Comparison of ENCODE assay signal across 8 mouse cellular contexts in genomic region chr10:128410560-128410845, GRCm38 (mm10). TPM values are rescaled to one million over a fixed set of nuclear protein-coding genes. Genes with fewer than 3 reads are reported as not detected.
DNase-seq lines count a peak whose midpoint lies in the region; ATAC-seq and TF ChIP-seq lines count a peak whose summit lies in the region.

No protein-coding gene starts in this region.

- peak overlapping the region; percentile 96 for H3K9ac ChIP-seq in heart, embryonic 13.5 days
- peak overlapping the region; percentile 93; the same call in 1 of the 2 replicates for H3K9ac ChIP-seq in forebrain, embryonic 15.5 days (replicated peaks)
- H3K9ac ChIP-seq in liver, embryonic 14.5 days (replicated peaks): peak overlapping the region; percentile 77

- WGBS in heart, embryonic 13.5 days: 18% methylated on average over 4 of the region's 4 CpGs
- 20% methylated on average over 4 of the region's 4 CpGs for WGBS in forebrain, embryonic 15.5 days
- WGBS in liver, embryonic 14.5 days (ENCODE audit: insufficient replicate concordance): 32% methylated on average over 4 of the region's 4 CpGs

- H3K4me3 ChIP-seq in heart, embryonic 13.5 days: peak overlapping the region; percentile 93
- peak overlapping the region; percentile 95 for H3K4me3 ChIP-seq in E14TG2a.4 (replicated peaks; ENCODE audit: low read length)
- H3K4me3 ChIP-seq in forebrain, embryonic 15.5 days: peak overlapping the region; percentile 98
- H3K4me3 ChIP-seq in liver, embryonic 14.5 days (ENCODE audit: insufficient read depth in 1 of 2, low read depth in 2 of 2, low read length in 2 of 2): peak overlapping the region; percentile 79 to 93

- no peaks in the 10 kb centered on the region for H3K27me3 ChIP-seq in heart, embryonic 13.5 days (replicated peaks)
- H3K27me3 ChIP-seq in E14TG2a.4 (ENCODE audit: insufficient read depth, low read length): no peaks in the 10 kb centered on the region
- H3K27me3 ChIP-seq in forebrain, embryonic 15.5 days: no peaks in the 10 kb centered on the region
- H3K27me3 ChIP-seq in liver, embryonic 14.5 days (ENCODE audit: control insufficient read depth, insufficient read depth, low read length): no peaks in the 10 kb centered on the region

- no peak for DNase-seq in heart, adult 18-20 months
- no peak for DNase-seq in liver, embryonic 14.5 days (ENCODE audit: low read depth in 3 of 3, low spot score in 3 of 3)
- no peak for DNase-seq in MN1 (ENCODE audit: low spot score)
- no peak for DNase-seq in adrenal gland, postnatal 36 days
- no peak for DNase-seq in layer of hippocampus, postnatal 25 days (ENCODE audit: extremely low spot score in 1 of 2, low spot score in 1 of 2)

- H3K36me3 ChIP-seq in heart, embryonic 13.5 days: peaks cover 52% of the 10 kb centered on the region
- peaks cover 53% of the 10 kb centered on the region for H3K36me3 ChIP-seq in E14TG2a.4 (ENCODE audit: insufficient read depth, low read length)
- H3K36me3 ChIP-seq in forebrain, embryonic 15.5 days: peaks cover 18% of the 10 kb centered on the region
- H3K36me3 ChIP-seq in liver, embryonic 14.5 days (replicated peaks; ENCODE audit: control insufficient read depth, insufficient read depth, low read depth): no peaks in the 10 kb centered on the region; the same call in 1 of the 2 replicates

- TF ChIP-seq CTCF in E14TG2a.4 (conservative IDR thresholded peaks at IDR 0.05; ENCODE audit: low read length): no peak
- TF ChIP-seq CTCF in liver, embryonic 14.5 days (IDR thresholded peaks at IDR 0.05; ENCODE audit: low read depth): no peak

- TF ChIP-seq EP300 in liver, embryonic 14.5 days (IDR thresholded peaks at IDR 0.05; ENCODE audit: low read depth): no peak

- H3K4me2 ChIP-seq in heart, embryonic 13.5 days: peak overlapping the region; percentile 97
- peak overlapping the region; percentile 99 for H3K4me2 ChIP-seq in forebrain, embryonic 15.5 days (replicated peaks)
- peak overlapping the region; percentile 86 for H3K4me2 ChIP-seq in liver, embryonic 14.5 days (ENCODE audit: low read depth)

- no peak for ATAC-seq in heart, embryonic 13.5 days (ENCODE audit: extremely low read depth, insufficient number of reproducible peaks, low FRiP score, low TSS enrichment)
- ATAC-seq in forebrain, embryonic 15.5 days (replicated peaks): no peak
- no peak for ATAC-seq in liver, embryonic 14.5 days (ENCODE audit: insufficient read depth)

- no peaks in the 10 kb centered on the region for H3K9me3 ChIP-seq in heart, embryonic 13.5 days
- H3K9me3 ChIP-seq in E14TG2a.4 (ENCODE audit: low read length): no peaks in the 10 kb centered on the region
- no peaks in the 10 kb centered on the region for H3K9me3 ChIP-seq in forebrain, embryonic 15.5 days
- H3K9me3 ChIP-seq in liver, embryonic 14.5 days (ENCODE audit: control insufficient read depth, low read length): no peaks in the 10 kb centered on the region

- H3K27ac ChIP-seq in heart, embryonic 13.5 days (replicated peaks): peak overlapping the region; percentile 93
- H3K27ac ChIP-seq in forebrain, embryonic 15.5 days (replicated peaks): peak overlapping the region; percentile 99
- peak overlapping the region; percentile 79 for H3K27ac ChIP-seq in liver, embryonic 14.5 days

- peaks cover 51% of the 10 kb centered on the region for H3K4me1 ChIP-seq in heart, embryonic 13.5 days
- peaks cover 61% of the 10 kb centered on the region for H3K4me1 ChIP-seq in E14TG2a.4 (replicated peaks; ENCODE audit: low read depth, low read length)
- H3K4me1 ChIP-seq in forebrain, embryonic 15.5 days: peaks cover 54% of the 10 kb centered on the region
- H3K4me1 ChIP-seq in liver, embryonic 14.5 days (replicated peaks; ENCODE audit: control insufficient read depth in 2 of 2, insufficient read depth in 2 of 2, low read length in 1 of 2): peaks cover 8 to 24% of the 10 kb centered on the region in 2 experiments

RNA-seq across cellular contexts. Expression of gene Nabp2, which starts 0.8 kb away (rescaled TPM):
- polyA plus RNA-seq in heart, embryonic 13.5 days (2015; fragmentation: Nextera tagmentation; extraction: Ambion mirVana): 58.0 and 63.9 TPM in 2 replicates
- 10 to 100 TPM; 41.0 to 42.8 TPM for total RNA-seq in heart, adult 18-20 months (2021)
- 137 and 139 TPM in 2 replicates for polyA plus RNA-seq in forebrain, embryonic 15.5 days (2015; fragmentation: Nextera tagmentation; extraction: Ambion mirVana)
- polyA plus RNA-seq in liver, embryonic 14.5 days (2012; rRNA removed): 24.2 and 25.4 TPM in 2 replicates
- 45.4 and 48.7 TPM in 2 replicates for polyA plus RNA-seq in liver, embryonic 14.5 days (2014; fragmentation: Nextera tagmentation; extraction: Ambion mirVana)
- total RNA-seq in adrenal gland, postnatal 36 days (2021): 10 to 100 TPM; 71.4 to 73.6 TPM
- 100 to 1,000 TPM in 1 of 2 experiments, 10 to 100 TPM in 1; 96.7 to 101 TPM for total RNA-seq in layer of hippocampus, postnatal 25 days (2021)

RNA-seq across cellular contexts. Expression of gene Rnf41, which starts 1.0 kb away (rescaled TPM):
- polyA plus RNA-seq in heart, embryonic 13.5 days (2015; fragmentation: Nextera tagmentation; extraction: Ambion mirVana): 26.8 and 27.0 TPM in 2 replicates
- 10 to 100 TPM; 16.6 to 17.2 TPM for total RNA-seq in heart, adult 18-20 months (2021)
- 104 and 110 TPM in 2 replicates for polyA plus RNA-seq in forebrain, embryonic 15.5 days (2015; fragmentation: Nextera tagmentation; extraction: Ambion mirVana)
- 5.0 and 5.9 TPM in 2 replicates for polyA plus RNA-seq in liver, embryonic 14.5 days (2012; rRNA removed)
- polyA plus RNA-seq in liver, embryonic 14.5 days (2014; fragmentation: Nextera tagmentation; extraction: Ambion mirVana): 4.8 and 6.2 TPM in 2 replicates
- 10 to 100 TPM; 44.4 to 45.9 TPM for total RNA-seq in adrenal gland, postnatal 36 days (2021)
- total RNA-seq in layer of hippocampus, postnatal 25 days (2021): 10 to 100 TPM; 68.0 to 76.9 TPM

RNA-seq across cellular contexts. Expression of gene Slc39a5, which starts 9.5 kb away (rescaled TPM):
- polyA plus RNA-seq in heart, embryonic 13.5 days (2015; fragmentation: Nextera tagmentation; extraction: Ambion mirVana): 0.12 and 1.5 TPM in 2 replicates
- total RNA-seq in heart, adult 18-20 months (2021): not detected
- 0.09 and 0.24 TPM in 2 replicates for polyA plus RNA-seq in forebrain, embryonic 15.5 days (2015; fragmentation: Nextera tagmentation; extraction: Ambion mirVana)
- 33.0 and 40.8 TPM in 2 replicates for polyA plus RNA-seq in liver, embryonic 14.5 days (2012; rRNA removed)
- polyA plus RNA-seq in liver, embryonic 14.5 days (2014; fragmentation: Nextera tagmentation; extraction: Ambion mirVana): 37.6 and 40.7 TPM in 2 replicates
- total RNA-seq in adrenal gland, postnatal 36 days (2021): not detected
- total RNA-seq in layer of hippocampus, postnatal 25 days (2021): not detected

RNA-seq across cellular contexts. Expression of gene Ankrd52, which starts 33.6 kb away (rescaled TPM):
- 8.8 and 9.4 TPM in 2 replicates for polyA plus RNA-seq in heart, embryonic 13.5 days (2015; fragmentation: Nextera tagmentation; extraction: Ambion mirVana)
- total RNA-seq in heart, adult 18-20 months (2021): 10 to 100 TPM; 38.1 to 40.3 TPM
- 13.0 and 13.4 TPM in 2 replicates for polyA plus RNA-seq in forebrain, embryonic 15.5 days (2015; fragmentation: Nextera tagmentation; extraction: Ambion mirVana)
- 7.4 and 7.7 TPM in 2 replicates for polyA plus RNA-seq in liver, embryonic 14.5 days (2012; rRNA removed)
- polyA plus RNA-seq in liver, embryonic 14.5 days (2014; fragmentation: Nextera tagmentation; extraction: Ambion mirVana): 4.3 and 5.5 TPM in 2 replicates
- total RNA-seq in adrenal gland, postnatal 36 days (2021): 10 to 100 TPM; 56.4 to 70.6 TPM
- 10 to 100 TPM; 54.7 to 69.5 TPM for total RNA-seq in layer of hippocampus, postnatal 25 days (2021)

RNA-seq across cellular contexts. Expression of gene Coq10a, which starts 41.7 kb away (rescaled TPM):
- 11.8 and 12.6 TPM in 2 replicates for polyA plus RNA-seq in heart, embryonic 13.5 days (2015; fragmentation: Nextera tagmentation; extraction: Ambion mirVana)
- 100 to 1,000 TPM; 365 to 392 TPM for total RNA-seq in heart, adult 18-20 months (2021)
- 33.7 and 35.7 TPM in 2 replicates for polyA plus RNA-seq in forebrain, embryonic 15.5 days (2015; fragmentation: Nextera tagmentation; extraction: Ambion mirVana)
- 6.5 and 7.7 TPM in 2 replicates for polyA plus RNA-seq in liver, embryonic 14.5 days (2012; rRNA removed)
- polyA plus RNA-seq in liver, embryonic 14.5 days (2014; fragmentation: Nextera tagmentation; extraction: Ambion mirVana): 4.7 and 5.0 TPM in 2 replicates
- total RNA-seq in adrenal gland, postnatal 36 days (2021): 10 to 100 TPM; 70.3 to 83.5 TPM
- total RNA-seq in layer of hippocampus, postnatal 25 days (2021): 10 to 100 TPM; 52.9 to 53.5 TPM
